Mouse (Mus musculus) kidney, adult 2 months (tissue): Measurements from ENCODE around the gene Timm44.

Experiments used
- CTCF ChIP-seq: fragments of 200-500 bp; conservative IDR thresholded peaks from 2 replicates; pipeline ENCODE4 v1.5.1; 2011; ENCODE audit warnings: low read depth, mild to moderate bottlenecking, control low read depth, low read length, moderate library complexity, mixed read lengths; ENCODE audit not compliant: insufficient read depth, insufficient read length
- POLR2A ChIP-seq: fragments of 200-500 bp; IDR thresholded peaks from one replicate; pipeline ENCODE4 v1.6.1; 2011; ENCODE audit warnings: low read depth, low read length, control low read depth

DNA sequence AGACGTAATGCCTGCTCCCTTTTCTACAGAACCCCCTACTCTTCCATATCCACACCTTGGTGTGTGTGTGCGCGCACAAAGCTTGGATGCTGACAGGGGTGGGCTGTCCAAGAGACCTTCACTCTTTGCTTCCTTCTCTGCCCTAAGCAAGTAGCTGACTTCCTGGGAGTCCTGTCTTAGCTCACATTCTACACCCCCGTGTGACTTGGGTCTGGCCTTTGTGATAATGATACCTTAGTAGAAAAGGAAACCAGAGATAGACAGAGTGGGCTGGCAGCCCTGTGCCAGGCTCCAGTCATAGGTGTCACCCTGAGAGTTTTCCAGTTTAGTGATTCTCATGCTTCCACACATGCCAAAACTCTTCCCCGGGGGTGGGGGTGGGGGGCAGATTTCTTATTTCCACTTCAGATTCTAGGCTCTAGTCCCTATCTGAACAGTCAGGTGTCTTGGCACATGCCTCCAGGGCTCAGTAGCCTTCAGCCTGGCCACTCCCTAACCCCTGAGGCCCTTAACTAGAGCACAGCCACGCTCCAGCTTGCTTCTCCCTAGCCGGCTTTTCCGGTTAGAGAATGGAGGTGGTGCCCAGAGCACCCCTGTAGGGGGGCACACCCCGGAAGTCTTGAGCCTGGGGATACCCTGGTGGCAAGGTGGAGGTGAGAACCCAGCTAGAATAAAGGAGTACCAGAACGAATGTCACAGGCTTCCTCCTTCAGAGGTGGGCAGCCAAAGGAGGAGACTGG is 44.9 kb downstream of the Timm44 start:
- no peak for TF ChIP-seq CTCF
- no peak for TF ChIP-seq POLR2A
